Mouse (Mus musculus): ENCODE results near the gene Grin2c.

Grin2c gene

GRCm38 (mm10) chr11:115200520-115200919, 66.5 kb downstream of the Grin2c start:
- no peak for DNase-seq (ENCODE audit: low read depth)

All from fibroblast of lung, adult 2 months (primary cell).